Mouse (Mus musculus): ENCODE results near the gene Exoc1. TPM values are rescaled to one million over a fixed set of nuclear protein-coding genes. Genes with fewer than 3 reads are reported as not detected.

Exoc1 gene
- polyA plus RNA-seq, 1 experiment from 2014 or later, result 33.3 TPM

- Histone ChIP-seq H3K27me3 (no peaks in the 10 kb centered on the region), H3K9ac (no peak overlapping the region), H3K4me3 (replicated peaks) (no peak overlapping the region), H3K27ac (no peak overlapping the region), H3K4me2 (no peak overlapping the region), H3K36me3 (peaks cover 59% of the 10 kb centered on the region), H3K4me1 (no peaks in the 10 kb centered on the region), H3K9me3 (replicated peaks) (no peaks in the 10 kb centered on the region)
- ATAC-seq (replicated peaks; ENCODE audit: low FRiP score), result no peak
- 87% methylated on average over 8 of the region's 8 CpGs for WGBS
Measured at GRCm38 (mm10) chr5:76543200-76543599, 14.1 kb downstream of the Exoc1 start.

DNA sequence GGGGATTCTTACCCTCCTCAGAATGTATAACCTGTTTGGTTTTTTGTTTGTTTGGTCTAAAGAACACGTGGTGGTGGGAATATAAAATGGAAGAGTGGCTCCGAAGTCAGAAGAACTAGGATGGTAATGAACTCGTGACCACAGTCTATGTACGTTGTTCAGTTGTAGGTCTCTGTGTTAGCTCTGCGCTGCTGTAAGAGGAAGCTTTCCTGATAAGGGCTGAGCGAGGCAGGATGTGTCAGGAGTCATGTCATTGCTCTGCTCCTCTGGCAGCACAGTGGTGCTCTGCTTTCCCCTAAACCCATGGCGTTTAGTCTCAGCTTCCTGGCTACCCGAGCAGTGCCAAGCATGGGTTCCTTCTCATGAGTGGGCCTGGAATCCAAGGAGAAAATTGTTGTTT, 21.3 kb downstream of the Exoc1 start:
- Histone ChIP-seq H3K4me1 (no peaks in the 10 kb centered on the region), H3K4me3 (replicated peaks) (no peak overlapping the region), H3K9me3 (replicated peaks) (no peaks in the 10 kb centered on the region), H3K36me3 (peaks cover 42% of the 10 kb centered on the region), H3K27ac (no peak overlapping the region), H3K9ac (no peak overlapping the region), H3K4me2 (no peak overlapping the region), H3K27me3 (no peaks in the 10 kb centered on the region)
- ATAC-seq (replicated peaks; ENCODE audit: low FRiP score), result no peak
- 81% methylated on average over 8 of the region's 8 CpGs for WGBS

GRCm38 (mm10) chr5:76565321-76565720, 36.2 kb downstream of the Exoc1 start:
- WGBS, result 37% methylated on average over 3 of the region's 3 CpGs
- H3K9me3 ChIP-seq (replicated peaks), result no peaks in the 10 kb centered on the region
- no peak overlapping the region for H3K4me3 ChIP-seq (replicated peaks)
- H3K36me3 ChIP-seq, result peaks cover 82% of the 10 kb centered on the region
- no peak overlapping the region for H3K9ac ChIP-seq
- no peak overlapping the region for H3K4me2 ChIP-seq
- no peaks in the 10 kb centered on the region for H3K4me1 ChIP-seq
- ATAC-seq (replicated peaks; ENCODE audit: low FRiP score), result no peak
- H3K27ac ChIP-seq, result no peak overlapping the region
- no peaks in the 10 kb centered on the region for H3K27me3 ChIP-seq

DNA sequence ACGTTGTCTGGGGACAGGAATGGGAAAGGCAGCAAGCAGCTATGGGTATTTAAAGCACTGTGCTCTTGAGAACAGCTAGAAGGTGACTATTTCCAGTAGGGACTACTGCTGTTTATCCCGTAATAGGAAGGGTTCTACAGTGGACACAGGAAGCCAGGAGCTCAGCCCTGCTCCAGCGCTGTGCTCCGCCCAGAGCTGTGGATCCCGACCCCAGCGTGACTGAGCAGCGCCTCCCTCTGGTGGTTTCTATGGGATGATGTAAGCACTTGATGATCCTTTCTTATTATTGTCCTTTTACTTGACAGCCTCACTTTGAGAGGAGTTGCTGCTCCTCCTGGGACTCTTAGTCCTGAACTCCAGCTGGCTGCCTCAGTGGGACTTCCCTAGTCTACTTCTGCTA, 45.1 kb downstream of the Exoc1 start:
- H3K27ac ChIP-seq, result no peak overlapping the region

DNA sequence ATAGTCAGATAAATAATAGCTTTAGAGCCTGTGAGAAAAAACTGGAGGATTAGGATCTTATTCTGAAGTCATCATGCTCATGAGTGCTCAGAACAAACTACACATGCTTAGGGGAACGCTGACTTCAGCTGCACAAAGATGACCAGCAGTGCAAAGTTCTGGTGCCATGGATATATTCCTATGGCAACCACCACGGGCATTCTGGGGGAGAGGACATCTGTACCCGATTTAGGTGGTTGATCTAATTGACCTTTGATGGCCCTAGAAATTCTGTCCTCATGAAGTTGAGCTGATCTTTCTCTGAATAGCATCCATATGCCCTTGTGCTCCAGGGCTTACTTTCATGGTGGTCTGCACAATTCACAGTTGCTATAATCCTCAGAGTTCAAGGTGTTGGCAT, 47.9 kb downstream of the Exoc1 start:
- no peak overlapping the region for H3K4me2 ChIP-seq
- H3K27ac ChIP-seq, result no peak overlapping the region

More for the DNA sequence above, 45.1 kb downstream of the Exoc1 start:
- peaks cover 25% of the 10 kb centered on the region for H3K36me3 ChIP-seq
- H3K4me1 ChIP-seq, result no peaks in the 10 kb centered on the region
- H3K9ac ChIP-seq, result no peak overlapping the region
- WGBS, result 71% methylated on average over 7 of the region's 7 CpGs
- H3K4me2 ChIP-seq, result no peak overlapping the region
- ATAC-seq (replicated peaks; ENCODE audit: low FRiP score), result no peak
- H3K4me3 ChIP-seq (replicated peaks), result no peak overlapping the region
- no peaks in the 10 kb centered on the region for H3K27me3 ChIP-seq
- H3K9me3 ChIP-seq (replicated peaks), result 0 out of 2 replicates have a peak, but pooled peaks cover 4% of the 10 kb centered on the region

DNA sequence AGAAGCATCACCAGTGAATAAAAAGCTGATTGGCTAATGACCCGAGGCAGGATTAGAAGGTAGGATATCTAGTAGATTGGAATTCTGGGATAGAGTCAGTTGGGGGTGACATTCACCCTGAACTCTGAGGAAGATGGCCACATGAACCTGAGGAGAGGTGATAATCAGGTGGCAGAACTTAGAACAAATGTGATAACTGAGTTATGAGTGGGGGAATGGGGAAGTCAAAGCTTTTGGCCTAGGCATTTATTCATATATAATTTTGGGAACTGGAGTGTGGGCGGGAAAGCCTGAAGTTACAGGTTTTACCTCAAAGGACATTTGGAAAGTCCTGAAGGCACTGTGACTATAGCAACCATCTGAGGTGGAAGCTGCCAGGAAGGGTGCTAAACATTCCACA, 56.3 kb downstream of the Exoc1 start:
- no peak for ATAC-seq (replicated peaks; ENCODE audit: low FRiP score)
- no peak overlapping the region for H3K4me2 ChIP-seq
- H3K9me3 ChIP-seq (replicated peaks), result no peaks in the 10 kb centered on the region
- no peak overlapping the region for H3K9ac ChIP-seq
- H3K36me3 ChIP-seq, result no peaks in the 10 kb centered on the region
- WGBS, result 85% methylated on average over 2 of the region's 2 CpGs
- H3K27ac ChIP-seq, result no peak overlapping the region
- peaks cover 11% of the 10 kb centered on the region for H3K4me1 ChIP-seq
- no peak overlapping the region for H3K4me3 ChIP-seq (replicated peaks)
- no peaks in the 10 kb centered on the region for H3K27me3 ChIP-seq

More for the DNA sequence above, 47.9 kb downstream of the Exoc1 start:
- 0 out of 2 replicates have a peak, but pooled peaks cover 7% of the 10 kb centered on the region for H3K9me3 ChIP-seq (replicated peaks)
- no peak overlapping the region for H3K4me3 ChIP-seq (replicated peaks)
- no peak overlapping the region for H3K9ac ChIP-seq
- no peak for ATAC-seq (replicated peaks; ENCODE audit: low FRiP score)
- H3K27me3 ChIP-seq, result no peaks in the 10 kb centered on the region
- no peaks in the 10 kb centered on the region for H3K36me3 ChIP-seq
- 86% methylated on average over 3 of the region's 3 CpGs for WGBS
- no peaks in the 10 kb centered on the region for H3K4me1 ChIP-seq

DNA sequence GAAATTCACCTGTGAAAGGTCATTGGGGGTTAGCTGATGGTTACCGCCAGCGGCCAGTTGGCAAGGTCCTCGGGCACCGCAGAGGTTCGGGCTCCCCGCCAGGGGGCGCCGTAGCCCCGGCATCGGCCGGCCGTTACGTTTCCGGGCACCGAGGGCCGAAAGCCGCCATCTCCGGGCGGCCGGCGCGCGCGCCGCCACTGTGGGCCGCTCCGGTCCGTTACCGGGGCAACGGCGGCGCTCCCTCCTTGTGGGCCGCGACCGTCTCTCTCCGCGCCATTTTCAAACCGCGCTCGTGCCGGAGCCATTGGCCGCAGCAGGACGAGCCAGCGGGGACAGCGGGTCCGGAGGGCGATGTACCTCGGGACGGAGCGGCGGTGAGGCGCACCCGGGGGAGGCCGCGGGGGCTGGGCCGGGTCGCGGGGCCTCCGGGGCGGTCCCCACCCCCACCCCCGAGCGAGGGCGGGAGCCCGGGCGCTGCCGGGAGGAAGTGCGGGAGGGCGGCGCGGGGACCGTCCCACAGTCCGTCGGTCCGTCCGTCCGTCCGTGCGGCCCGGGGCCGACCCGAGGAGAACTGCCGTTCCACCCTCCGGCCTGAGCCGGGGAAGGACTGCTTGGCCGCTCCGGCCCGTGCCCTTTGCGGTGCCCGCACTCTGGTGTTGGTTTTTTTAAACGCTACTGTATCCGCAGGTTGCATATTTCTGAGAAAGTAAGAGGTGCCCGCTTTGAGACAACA, 59.6 kb downstream of the Exoc1 start, which contains the start of gene Cep135:
Cep135 (plus strand) TSS at position 148 of the 733 bp plus-strand sequence.
- Histone ChIP-seq H3K9me3 (replicated peaks) (no peaks in the 10 kb centered on the region), H3K4me3 (replicated peaks) (peak within 1 kb of the TSS; percentile 94), H3K4me1 (peaks cover 12% of the 10 kb centered on the region), H3K4me2 (peak within 1 kb of the TSS; percentile 74), H3K27me3 (no peaks in the 10 kb centered on the region), H3K27ac (peak within 1 kb of the TSS; percentile 89), H3K36me3 (peaks cover 22% of the 10 kb centered on the region), H3K9ac (peak within 1 kb of the TSS; percentile 81)
- ATAC-seq (replicated peaks; ENCODE audit: low FRiP score), result peak; percentile 98
- WGBS, result under 1% methylated on average over 80 of the region's 92 CpGs

GRCm38 (mm10) chr5:76589311-76589710, 60.2 kb downstream of the Exoc1 start:
- no peak for ATAC-seq (replicated peaks; ENCODE audit: low FRiP score)
- Histone ChIP-seq H3K9ac (peak overlapping the region; percentile 81), H3K9me3 (replicated peaks) (no peaks in the 10 kb centered on the region), H3K4me3 (replicated peaks) (peak overlapping the region; percentile 94), H3K4me1 (peaks cover 12% of the 10 kb centered on the region), H3K27ac (peak overlapping the region; percentile 89), H3K36me3 (peaks cover 28% of the 10 kb centered on the region), H3K27me3 (no peaks in the 10 kb centered on the region), H3K4me2 (peak overlapping the region; percentile 74)
- WGBS, result 3% methylated on average over 7 of the region's 7 CpGs

- Histone ChIP-seq H3K4me3 (replicated peaks) (0 out of 2 replicates have a peak overlapping the region, but pooled peaks have one; percentile 94), H3K4me2 (0 out of 2 replicates have a peak overlapping the region, but pooled peaks have one; percentile 74), H3K4me1 (peaks cover 12% of the 10 kb centered on the region), H3K9me3 (replicated peaks) (no peaks in the 10 kb centered on the region), H3K27ac (no peak overlapping the region), H3K36me3 (peaks cover 35% of the 10 kb centered on the region), H3K27me3 (no peaks in the 10 kb centered on the region), H3K9ac (no peak overlapping the region)
- ATAC-seq (replicated peaks; ENCODE audit: low FRiP score), result no peak
- 73% methylated on average over 2 of the region's 2 CpGs for WGBS
Measured at GRCm38 (mm10) chr5:76590009-76590408, 60.9 kb downstream of the Exoc1 start.

GRCm38 (mm10) chr5:76591885-76592284, 62.8 kb downstream of the Exoc1 start:
- no peak overlapping the region for H3K9ac ChIP-seq
- 54% methylated on average over 9 of the region's 9 CpGs for WGBS

GRCm38 (mm10) chr5:76609702-76610370, 80.7 kb downstream of the Exoc1 start:
- no peaks in the 10 kb centered on the region for H3K27me3 ChIP-seq
- ATAC-seq (replicated peaks; ENCODE audit: low FRiP score), result no peak
- no peak overlapping the region for H3K4me3 ChIP-seq (replicated peaks)
- H3K9me3 ChIP-seq (replicated peaks), result no peaks in the 10 kb centered on the region
- H3K36me3 ChIP-seq, result peaks cover 87% of the 10 kb centered on the region
- no peak overlapping the region for H3K9ac ChIP-seq
- no peak overlapping the region for H3K4me2 ChIP-seq
- no peaks in the 10 kb centered on the region for H3K4me1 ChIP-seq
- WGBS, result 97% methylated on average over 8 of the region's 8 CpGs
- H3K27ac ChIP-seq, result no peak overlapping the region

More at GRCm38 (mm10) chr5:76591885-76592284, 62.8 kb downstream of the Exoc1 start:
- no peaks in the 10 kb centered on the region for H3K9me3 ChIP-seq (replicated peaks)
- H3K4me2 ChIP-seq, result no peak overlapping the region
- no peak overlapping the region for H3K27ac ChIP-seq
- ATAC-seq (replicated peaks; ENCODE audit: low FRiP score), result no peak
- H3K4me1 ChIP-seq, result peaks cover 12% of the 10 kb centered on the region
- H3K36me3 ChIP-seq, result peaks cover 54% of the 10 kb centered on the region
- H3K4me3 ChIP-seq (replicated peaks), result no peak overlapping the region
- H3K27me3 ChIP-seq, result no peaks in the 10 kb centered on the region

DNA sequence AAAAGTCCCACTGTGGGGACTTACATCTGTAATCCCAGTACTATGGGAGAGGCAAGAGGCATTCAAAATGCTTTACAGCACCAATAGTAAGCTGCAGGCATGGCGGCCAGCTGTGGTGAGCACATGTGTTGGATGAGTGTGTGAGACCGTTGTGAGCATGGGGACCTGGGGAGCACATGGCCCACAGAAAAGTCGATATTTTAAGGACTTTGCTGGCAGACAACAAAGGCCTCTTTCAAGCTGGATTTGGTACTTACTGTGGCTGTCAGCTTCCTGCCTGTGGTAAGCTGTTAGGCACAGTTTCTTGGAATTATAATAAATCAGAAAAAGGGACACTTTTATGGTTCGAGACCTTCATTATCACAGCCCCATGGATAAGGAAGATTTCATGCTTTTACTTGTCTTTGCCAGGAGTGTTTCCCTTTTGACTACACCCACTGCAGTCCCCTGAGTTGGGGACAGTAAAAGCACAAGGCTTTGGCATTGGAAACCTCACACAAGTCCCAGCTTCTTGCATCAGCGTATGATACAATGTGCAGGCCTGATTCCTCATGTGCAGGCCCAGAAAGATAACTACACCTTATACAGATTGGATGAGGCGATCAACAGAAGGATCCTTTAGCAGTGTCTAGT, 83.9 kb downstream of the Exoc1 start:
- Histone ChIP-seq H3K27me3 (no peaks in the 10 kb centered on the region), H3K9me3 (replicated peaks) (no peaks in the 10 kb centered on the region), H3K4me1 (no peaks in the 10 kb centered on the region), H3K27ac (no peak overlapping the region), H3K9ac (no peak overlapping the region), H3K4me3 (replicated peaks) (no peak overlapping the region), H3K4me2 (no peak overlapping the region), H3K36me3 (peaks cover 83% of the 10 kb centered on the region)
- WGBS, result 83% methylated on average over 6 of the region's 6 CpGs
- no peak for ATAC-seq (replicated peaks; ENCODE audit: low FRiP score)

Measured in kidney, embryonic 15.5 days (tissue).